Mouse (Mus musculus) c-Kit-negative CD71-positive TER-119-positive erythroid progenitor cells, embryonic 14.5 days (primary cell): ENCODE data around the gene Aup1.

Source experiments
- DNase-seq: peaks from one replicate; pipeline ENCODE4 v3.0.0-alpha.2; 2013; ENCODE audit warnings: low read depth, low spot score

Gene Aup1

DNA sequence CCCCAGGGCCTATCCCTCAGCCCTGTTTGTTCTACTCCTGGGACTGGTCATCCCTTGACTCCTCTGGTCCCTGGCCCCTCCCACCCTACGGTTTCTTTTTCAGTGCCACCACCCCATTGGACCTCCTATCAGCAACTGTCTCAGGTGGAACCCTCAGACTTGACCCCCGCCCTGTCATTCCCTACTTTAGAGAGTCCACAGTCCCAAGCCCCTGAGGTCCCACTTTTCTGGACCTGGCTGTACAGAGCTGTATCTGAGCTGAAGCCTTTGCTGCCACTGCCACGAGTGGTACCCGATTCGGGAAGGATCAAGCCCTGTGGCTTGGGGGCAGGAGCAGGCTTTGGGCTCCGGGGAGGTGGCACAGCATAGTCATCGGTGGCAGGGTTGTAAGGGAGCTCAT is 23.2 kb upstream of the Aup1 start:
- DNase-seq: no peak

DNA sequence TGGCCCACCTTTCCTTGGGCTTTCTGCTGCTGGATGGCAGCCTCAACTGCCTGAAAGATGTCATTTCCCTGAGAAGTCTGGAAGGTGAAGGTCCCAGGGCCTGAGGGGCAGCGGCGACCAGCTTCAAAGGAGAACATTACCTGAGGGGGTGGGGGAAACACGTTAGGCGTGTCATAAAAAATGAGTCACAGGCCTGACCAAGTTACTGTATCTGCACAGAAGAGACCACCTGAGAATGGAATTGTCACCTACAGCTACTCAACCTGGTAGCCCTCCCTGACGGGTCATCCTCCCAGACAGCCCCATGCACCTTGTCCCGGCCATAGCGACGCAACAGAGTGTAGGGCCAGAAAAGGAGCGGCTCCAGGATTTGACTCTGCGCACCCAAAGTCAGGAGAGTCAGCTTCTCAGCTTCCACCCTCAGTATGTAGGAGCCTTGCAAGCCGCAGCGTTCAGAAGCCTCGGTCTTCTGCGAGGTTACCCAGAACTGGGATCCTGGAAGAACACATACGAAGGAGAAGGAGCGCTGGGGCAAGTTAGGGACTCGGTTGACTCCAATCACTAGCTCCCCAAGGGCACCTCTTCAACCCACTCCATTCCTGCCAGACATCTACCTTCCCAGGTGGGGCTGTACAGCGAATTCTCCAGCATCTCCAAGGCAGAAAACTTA is 22.3 kb upstream of the Aup1 start:
- no peak for DNase-seq

DNA sequence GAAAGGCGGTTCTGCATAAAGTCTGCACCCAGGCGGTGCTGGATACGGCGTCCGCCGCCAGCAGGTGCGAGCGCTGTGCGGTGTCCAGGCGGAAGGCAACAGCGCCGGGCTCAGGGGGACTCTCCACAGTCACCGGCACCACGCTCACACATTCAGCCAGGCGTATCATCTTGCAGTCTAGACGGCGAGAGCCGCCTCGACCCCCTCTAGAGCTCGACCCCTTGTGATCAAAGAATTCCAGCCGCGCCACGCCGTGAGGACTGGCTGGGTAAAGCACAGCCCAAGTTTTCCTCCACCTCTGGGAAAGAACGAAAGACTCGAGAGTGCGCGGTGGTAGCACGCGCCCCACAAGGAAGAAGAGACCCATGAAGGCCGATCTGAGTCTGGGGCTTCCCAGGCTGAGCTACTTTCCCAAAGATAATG is 21.5 kb upstream of the Aup1 start:
- no peak for DNase-seq

DNA sequence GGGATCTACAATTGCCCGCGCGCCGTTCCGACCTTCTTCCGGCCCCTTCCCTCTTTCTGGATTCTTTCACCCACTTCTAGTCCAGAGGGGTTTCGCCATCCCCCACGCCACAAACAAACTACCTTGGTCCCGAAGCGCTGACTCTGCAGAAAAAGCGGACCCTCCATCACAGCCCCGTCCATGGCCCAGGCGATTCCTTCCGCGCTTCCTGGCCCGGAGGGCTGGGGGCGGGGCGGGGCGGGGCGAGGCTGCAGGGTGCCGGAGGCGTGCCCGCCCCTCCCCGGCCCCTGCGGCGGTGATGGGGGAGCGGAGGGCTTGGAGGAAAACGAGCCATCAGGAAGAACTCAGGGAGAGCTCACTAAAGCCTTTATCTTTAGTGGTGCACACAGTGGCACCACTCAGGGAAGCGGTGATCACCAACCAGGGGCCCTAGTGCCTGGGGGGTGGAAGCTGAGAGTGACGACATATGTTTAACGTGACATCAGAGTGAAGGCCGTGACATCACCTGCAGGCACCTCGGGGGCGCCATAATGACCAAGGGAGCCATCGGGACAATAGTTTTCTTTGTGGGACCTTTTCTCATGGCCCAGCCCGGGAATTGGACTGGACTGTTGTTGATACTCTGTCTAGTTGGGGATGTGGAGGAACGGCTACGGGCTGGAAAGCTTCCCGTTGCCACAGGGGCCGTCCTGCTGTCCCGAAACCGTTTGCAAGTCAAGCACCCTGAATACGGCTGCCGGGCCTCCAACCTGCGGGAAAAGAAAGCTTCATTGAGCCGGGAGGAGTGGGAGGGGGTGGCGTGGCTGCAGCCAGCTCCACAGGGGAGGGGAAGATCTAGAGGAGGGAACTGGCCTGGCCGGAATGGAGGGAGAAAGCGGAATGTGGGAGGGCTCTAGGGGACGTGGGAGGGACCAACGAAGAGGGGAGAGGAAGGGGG is 20.8 kb upstream of the Aup1 start, which contains the start of the genes Dok1 and Loxl3:
Gene Dok1 (minus strand): TSS at position 223 of the 937 bp plus-strand sequence.
Gene Loxl3 (plus strand): TSS at position 925 of the 937 bp plus-strand sequence.
- peak; percentile 68 for DNase-seq

DNA sequence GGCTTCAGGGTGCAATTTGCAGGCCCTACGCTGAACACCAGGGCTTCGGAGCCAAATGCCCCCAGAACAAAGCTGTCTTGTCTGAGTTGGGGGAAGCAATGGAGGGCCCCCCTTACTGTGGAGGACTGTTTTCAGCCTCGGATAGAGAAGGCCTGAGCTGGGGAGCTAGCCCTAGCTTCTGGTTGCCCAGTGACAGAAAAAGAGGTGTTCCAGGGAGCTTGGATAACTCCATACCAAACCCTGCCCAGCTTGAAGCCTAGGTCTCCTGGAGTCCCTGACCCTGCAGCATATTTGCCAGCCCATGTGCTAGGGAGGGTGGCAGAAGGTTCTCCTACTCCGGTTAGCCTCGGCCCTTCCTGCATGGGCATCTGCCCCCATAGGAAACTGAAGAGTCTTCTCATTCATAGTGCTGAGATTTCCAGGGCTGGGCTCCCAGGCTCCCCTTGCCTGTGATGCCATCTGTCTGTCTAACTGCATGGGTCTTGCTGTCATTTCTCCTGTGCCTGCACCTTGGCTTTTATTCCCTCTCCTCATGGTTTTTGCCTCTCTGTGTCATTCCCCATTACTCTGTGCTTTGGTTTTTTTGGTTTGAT is 19.8 kb upstream of the Aup1 start:
- DNase-seq: no peak

DNA sequence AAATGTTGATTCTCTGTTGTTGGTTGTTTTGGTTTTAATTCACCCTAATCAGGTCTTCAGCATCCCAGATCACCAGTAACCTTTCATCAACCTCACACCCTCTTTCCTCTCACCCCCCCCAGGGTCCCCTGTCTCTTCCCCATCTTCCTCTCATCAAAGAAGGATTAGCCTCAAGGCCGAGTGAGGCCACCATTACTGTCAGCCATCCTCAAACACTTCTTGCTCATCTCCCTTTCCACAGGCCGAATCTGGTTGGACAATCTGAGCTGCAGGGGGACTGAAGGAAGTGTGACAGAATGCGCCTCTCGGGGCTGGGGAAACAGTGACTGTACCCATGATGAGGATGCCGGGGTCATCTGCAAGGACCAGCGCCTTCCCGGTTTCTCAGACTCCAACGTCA is 17.1 kb upstream of the Aup1 start:
- no peak for DNase-seq

DNA sequence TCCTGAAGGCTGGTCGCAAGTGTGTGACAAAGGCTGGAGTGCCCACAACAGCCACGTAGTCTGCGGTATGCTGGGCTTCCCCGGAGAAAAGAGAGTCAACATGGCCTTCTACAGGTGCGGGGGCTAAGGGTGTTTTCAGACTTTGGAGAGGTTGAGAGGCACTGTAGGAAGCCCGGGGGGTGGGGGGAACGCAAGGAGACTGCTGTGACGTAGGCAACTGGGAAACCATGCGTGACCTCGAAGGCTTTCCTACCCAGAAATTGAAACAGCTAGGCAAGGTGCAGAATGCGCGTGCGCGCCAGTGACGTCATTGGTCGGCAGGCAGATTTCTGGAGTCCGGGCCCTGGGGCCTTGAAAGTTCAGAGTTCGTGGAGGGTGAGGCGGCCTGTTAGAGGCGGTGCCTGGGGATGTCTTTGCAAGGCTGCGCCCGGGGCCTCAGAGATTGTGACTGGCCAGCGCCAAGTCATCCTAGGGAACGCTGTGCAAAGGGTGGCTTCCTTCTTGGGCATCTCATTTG is 15.8 kb upstream of the Aup1 start:
- DNase-seq: peak; percentile 88

DNA sequence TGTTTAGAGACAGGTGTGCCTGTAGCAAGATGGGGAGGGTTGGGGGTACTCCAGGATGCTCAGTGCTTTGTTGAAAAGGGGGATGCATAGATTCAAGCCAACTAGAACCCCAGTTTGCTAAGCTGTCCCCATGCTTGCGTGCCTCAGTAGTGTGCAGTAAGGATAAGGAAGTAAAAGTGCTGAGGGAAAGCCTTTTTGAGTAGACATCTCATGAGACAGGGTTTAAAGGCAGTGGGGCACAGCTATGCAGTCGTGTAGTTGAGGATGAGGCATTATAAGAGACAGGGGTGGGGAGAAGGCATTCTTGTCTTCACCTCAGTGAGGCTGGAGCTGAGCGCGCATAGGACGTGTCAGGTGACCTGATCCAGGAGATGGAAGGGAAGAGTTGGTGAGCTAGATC is 13.7 kb upstream of the Aup1 start:
- no peak for DNase-seq

DNA sequence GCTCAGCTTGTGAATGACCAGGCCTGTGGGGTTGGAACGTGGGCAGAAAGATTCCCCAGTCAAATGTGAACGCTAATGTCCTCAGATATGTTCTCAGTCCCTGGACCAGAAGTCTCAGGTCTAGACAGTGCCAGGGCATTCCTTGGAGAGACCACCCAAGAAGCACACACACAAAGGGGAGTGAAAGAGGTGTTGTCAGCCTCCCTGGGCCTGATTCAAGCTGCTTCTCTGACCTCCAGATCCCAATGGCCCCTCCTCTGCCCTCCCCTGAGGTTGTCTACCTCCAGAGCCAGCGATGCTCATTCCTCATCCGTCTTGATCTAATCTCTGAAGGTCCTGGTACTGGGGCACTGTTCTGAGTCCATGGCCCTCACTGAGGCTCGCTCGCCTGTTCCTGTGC is 10.8 kb upstream of the Aup1 start:
- no peak for DNase-seq

DNA sequence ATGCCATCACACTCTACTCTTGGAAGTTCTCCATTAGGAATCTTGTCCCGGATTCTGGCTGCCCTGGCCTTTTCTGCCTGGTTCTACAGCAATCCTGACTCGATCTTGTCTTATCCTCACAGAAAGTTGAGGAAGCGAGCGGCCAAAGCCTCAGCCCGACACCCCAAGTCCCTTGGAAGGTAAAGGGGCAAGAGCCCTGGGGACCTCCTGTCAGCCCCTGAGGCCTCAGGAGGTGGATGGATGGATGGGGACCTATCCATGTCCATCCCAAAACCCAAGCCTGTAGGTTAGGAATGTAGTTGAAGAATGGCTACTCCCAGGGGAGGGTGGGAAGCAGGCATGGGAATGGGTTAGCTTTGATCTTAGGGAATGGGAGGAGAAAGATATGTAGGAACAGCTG is 10.3 kb upstream of the Aup1 start:
- DNase-seq: no peak

DNA sequence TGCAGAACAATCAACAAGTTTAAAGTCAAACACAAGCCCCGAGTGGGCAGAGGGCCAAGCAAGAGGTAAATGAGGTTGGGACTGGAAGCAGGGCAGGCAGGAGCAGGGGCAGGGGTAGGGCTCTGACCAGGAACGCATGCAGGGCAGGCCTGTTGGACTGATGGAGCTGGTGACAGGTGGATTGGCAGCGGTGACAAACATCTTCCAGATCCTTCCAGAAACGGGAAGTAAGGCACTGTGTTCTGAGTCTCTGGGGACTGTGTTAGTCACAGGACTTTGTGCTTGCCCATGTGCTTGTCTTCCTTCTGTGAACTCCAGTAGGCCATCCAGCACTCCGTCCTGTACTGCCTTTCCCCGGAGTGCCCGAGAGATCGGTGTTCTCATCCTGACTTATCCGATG is 9.6 kb upstream of the Aup1 start:
- no peak for DNase-seq

DNA sequence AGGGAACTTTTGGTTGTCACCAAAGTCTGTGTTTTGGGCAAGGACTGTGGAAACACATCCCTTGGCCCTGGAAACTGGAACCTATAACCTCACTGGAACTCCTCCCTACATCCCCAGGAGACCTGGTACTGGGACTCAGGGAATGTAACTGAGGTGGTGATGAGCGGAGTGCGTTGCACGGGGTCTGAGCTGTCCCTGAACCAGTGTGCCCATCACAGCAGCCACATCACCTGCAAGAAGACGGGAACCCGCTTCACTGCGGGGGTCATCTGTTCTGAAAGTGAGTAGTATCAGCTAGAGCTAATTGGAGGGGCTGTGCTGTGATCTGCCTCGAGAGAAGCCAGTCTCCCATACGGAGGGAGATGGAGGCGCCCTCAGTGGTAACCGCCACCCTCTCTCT is 5.0 kb upstream of the Aup1 start:
- DNase-seq: no peak

DNA sequence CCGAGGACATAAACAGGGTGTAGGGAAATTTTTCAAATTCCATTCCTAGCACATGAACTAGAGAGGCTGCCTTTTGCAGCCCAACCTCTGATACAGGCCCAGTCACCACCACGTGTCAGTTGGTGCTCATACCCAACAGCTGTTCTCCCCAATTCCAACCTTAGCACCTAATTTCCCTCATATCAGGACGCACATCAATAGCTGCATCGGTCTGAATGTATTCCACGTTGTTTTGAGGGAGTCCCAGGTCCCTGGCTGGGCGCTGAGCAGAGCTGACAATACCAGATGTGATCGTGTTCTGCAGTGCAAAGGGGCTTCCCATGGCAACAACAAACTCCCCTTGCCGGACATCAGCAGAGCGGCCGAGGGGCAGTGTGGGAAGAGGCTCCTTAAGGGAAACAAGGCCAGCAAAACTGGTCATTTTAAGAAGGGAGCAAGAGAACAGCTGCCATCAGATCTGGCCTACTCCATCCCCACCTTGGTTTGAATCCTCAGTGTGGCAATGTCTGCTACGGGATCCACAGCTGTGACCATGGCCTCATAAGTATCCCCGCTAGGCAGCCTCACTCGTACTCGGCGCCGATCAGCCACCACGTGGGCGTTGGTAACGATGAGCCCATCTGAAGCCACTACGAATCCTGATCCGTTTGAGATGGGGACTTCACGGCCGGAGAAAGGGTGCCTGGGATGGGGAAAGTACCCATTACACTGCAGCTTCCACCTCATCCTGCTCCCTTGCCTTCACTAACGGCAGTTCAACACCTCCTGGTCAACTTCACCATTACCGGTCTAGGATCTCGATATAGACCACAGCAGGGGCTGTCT is 973 bp upstream of the Aup1 start:
- no peak for DNase-seq

DNA sequence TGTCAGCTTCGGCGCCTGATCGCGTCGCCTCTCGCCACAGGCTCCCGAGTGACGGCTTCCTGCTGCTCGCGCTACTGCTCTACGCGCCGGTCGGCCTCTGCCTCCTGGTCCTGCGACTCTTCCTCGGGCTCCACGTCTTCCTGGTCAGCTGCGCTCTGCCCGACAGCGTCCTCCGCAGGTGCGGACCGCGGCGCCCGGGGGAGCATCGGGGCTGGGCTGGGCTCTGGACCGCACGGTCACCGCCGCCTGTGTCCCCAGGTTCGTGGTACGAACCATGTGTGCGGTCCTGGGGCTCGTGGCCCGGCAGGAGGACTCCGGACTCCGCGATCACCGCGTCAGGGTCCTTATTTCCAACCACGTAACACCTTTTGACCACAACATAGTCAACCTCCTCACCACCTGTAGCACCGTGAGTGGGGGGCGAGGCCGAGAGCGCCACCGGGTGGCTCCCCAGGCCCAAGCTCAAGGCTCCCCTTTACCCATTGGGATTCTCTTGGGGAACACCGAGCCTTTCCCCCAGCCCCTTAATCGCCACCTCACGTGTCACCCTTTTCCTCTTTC is 630 bp downstream of the Aup1 start, which contains the start of gene Htra2:
Gene Htra2 (minus strand): TSS at position 403 of the 561 bp plus-strand sequence.
- no peak for DNase-seq

DNA sequence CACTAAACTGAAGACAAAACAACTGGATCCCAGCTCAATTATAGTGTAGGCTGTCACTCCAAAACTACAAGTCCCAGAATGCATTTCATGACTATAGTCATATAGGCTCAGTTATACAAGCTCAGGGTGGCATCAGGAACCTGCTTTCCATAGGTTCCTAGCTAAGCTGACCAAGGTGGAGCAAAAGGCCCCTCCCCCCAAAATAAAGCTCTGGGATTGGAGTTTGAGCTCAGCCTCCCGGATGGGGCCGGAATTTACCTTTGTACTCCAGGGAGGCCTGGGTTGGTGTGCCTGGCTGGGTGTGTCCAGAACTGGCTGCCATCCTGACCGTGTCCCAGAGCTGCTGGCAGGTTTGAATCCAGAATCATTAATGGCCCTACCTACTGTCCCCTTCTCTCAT is 3.5 kb downstream of the Aup1 start, which contains the start of gene Dqx1:
Gene Dqx1 (plus strand): TSS at position 55 of the 400 bp plus-strand sequence.
- no peak for DNase-seq

DNA sequence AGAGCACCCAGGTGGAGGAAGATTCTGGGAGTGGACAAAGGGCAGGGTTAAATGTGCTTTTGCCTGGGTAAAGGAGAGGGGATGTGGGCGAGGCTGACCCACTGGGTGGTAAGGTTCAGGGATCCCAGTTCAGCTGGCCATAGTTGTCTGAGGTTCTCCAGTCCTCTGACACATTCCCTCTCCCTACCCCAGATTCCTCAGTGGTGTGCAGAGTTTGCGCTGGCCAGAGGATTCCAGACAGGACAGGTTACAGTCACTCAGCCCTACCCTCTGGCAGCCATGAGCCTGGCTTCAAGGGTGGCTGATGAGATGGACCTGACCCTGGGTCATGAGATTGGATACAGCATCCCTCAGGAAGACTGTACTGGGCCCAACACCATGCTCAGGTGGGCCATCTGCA is 4.4 kb downstream of the Aup1 start:
- no peak for DNase-seq

DNA sequence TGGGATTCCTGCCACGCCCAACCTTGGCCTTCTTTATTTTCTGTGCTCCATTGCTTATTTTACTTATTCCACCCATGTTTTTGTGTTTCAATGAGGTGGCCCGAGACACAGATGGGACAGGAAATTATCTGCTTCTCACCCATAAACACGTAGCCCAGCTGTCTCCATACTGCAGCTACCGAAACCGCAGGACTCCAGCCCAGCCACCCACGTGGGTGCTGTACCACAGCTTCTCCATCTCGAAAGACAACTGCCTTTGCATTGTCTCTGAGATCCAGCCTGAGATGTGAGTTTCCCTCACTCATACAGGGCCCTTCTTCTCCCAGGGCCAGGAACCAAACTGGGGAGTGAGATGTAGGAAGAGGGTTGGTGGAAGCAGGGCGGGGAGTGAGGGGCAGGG is 11.7 kb downstream of the Aup1 start:
- DNase-seq: no peak

DNA sequence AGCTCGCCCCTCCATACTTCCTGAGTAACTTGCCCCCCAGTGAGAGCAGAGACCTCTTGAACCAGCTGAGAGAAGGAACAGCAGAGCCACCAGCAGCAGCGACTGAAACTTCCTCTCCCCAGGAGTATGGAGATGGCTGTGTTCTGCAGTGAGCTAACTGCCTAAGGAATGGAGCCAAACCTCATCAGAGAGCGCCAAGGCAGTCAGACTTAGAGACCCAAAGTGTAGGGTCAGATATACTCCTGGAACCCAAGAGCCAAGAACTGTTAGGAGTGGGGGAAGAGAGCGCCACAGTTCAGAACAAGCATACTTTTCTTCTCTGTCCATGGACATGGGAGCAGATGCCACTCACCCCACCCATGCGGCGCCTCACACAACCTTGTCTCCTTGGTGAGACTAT is 12.1 kb downstream of the Aup1 start:
- no peak for DNase-seq

DNA sequence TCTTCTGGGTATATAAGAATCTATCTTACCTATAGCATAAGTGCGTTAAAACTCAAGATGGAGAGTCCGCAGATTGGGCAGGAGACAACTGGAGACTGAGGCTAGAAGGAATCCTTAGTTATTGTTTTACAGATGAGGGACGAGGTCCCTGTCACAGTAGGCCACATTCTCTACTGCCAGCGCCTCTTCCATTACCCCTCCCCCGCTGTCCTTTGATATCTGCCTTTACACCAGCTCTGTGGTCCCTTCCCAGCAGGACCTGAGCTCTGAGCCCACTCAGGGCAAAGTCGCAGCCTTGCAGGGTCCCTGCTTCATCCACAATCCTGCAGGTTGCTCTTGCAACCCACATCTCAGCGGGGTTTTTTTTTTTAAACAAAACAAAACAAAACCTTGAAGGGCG is 13.9 kb downstream of the Aup1 start:
- no peak for DNase-seq

DNA sequence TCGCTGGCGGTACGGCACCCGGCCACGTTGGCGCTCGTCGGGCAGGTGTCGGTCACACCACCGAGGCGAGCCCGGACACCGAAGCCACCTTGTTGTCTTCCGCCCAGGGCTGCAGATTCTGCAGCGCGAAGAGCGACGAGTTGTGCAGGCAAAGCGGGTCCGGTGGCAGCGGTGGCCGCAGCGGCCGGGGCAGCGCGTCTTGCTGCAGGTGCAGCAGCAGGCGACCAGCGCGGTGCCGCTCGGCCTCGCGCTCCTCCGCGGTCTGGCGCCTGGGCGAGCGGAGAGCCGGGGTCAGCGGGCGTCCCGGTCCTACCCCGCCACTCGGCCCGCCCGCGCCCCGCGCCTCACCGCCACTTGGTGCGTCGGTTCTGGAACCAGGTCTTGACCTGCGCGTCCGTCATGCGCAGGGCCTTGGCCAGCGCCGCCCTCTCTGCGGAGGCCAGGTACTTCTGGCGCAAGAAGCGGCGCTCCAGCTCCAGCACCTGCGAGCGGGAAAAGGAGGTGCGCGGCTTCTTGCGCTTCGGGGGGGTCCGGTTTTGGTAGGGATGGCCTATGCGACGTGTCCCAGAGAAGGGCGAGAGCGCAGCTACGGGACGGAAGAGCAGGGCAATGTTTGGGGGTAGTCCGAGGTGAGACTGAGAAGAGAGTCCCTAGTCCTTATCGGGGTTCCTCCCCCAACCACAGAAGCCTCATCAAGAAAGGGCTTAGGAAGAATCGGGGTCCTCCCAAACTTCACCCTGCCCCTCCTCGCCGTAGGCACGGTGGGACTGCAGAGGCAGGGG is 14.6 kb downstream of the Aup1 start:
- no peak for DNase-seq
